Mouse (Mus musculus): ENCODE results near the gene Smagp. TPM values are rescaled to one million over a fixed set of nuclear protein-coding genes. Genes with fewer than 3 reads are reported as not detected.

Smagp gene
- total RNA-seq (2021), result 1 to 10 TPM; 2.5 to 3.0 TPM
- long read RNA-seq, experiment 1, partial matches to known transcripts, result 0 of 2 reads
- long read RNA-seq, experiment 1, other reads (novel, unspliced or antisense), result 0 of 2 reads
- long read RNA-seq, experiment 2, partial matches to known transcripts, result 0 of 6 reads
- long read RNA-seq, experiment 2, other reads (novel, unspliced or antisense), result 0 of 6 reads

DNA sequence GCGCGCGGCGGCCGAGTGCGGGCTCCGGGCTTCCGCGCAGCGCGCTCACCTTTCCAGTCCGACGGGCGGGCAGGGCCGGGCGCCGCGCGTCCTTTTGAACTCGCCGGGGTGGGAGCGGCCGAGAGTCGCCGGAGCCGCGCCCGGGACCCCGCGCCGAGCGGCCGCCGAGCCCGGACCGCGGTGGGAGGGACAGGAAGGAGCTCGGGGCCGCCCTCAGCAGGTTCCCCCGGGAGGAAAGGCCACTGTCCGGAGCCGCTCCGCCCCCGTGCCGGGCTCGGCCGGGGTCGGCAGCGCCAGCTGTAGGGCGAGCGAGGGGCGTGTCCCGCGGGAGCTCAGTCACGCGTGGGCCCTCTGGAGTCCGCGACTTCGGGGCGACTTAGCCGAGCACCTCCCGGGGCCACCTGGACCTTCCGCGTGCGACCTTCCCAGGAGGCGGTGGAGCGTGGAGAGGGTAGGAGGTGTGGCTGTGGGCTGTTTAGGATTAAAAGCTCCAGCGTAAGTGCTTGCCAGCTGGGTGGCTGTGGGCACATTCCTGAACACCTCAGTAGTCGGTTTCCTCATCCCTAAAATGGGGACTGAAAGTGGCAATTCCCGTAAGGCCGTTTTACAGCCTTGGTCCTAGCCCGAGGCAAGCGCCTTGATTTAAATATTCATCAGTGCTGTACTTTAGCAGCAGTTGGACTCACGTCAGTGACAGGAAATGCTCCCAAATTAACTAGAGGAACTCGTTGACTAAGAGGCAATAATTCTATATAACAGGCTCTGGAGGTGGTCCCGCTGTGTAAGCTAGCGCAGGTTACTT is at the start of gene Smagp:
Gene Smagp, minus strand, starts transcription at position 241 of the 802 bp plus-strand sequence.
- peak; percentile 45 for DNase-seq

DNA sequence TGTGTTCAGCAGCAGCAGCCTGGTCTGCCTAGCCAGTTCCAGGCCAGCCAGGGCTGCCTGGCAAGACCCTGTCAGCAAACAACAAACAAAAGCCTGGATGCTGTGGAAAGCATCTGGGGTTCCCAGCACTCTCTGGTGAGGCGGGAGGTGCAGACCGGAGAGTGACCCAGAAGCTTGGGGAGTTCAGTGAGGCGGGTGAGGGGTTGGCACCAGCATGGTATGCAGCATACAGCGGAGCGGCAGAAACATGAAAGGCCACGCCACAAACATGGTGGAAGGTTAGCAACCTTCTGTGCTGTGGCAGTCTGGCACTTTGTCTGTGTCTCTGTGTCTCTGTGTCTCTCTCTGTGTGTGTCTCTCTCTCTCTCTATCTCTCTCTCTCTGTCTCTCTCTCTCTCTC is 49.7 kb upstream of the Smagp start:
- DNase-seq, result no peak

DNA sequence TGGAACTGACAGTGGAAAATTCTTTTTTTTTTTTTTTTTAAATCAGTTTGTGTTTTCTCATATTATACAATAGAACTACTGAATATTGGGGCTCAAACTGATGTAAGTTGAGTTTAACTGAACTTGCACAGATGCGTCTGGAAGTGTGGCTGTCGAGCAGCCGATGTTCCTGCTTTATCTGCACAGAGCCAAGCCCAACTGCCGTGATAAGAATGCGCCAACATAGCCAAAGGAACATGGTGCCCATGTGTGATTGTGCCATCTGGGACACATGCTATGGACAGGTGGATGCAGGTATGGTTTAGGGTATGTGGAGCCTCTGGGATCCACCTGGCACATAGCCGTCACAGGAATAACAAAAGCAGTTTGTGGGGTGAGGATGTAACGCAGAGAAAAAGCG is 49.1 kb upstream of the Smagp start:
- no peak for DNase-seq

DNA sequence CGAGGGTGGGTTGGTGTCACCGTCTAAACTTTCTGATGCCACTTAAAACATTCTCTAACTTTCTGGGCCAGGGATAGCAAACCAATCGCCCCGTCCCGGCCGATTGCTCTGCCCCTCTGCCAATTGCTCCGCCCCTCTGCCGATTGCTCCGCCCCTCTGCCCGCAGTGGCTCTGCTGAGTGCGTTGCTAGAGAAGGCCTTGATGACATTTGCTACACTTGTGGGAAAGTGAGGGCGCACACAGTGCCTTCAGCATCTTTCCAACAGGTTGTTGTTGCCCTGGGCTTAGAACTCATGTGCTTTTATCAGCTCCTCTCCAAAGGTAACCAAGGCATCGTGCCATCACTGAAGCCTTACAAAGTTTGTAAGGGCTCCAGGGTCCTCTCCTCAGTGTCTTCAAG is 48.5 kb upstream of the Smagp start:
- DNase-seq, result no peak

DNA sequence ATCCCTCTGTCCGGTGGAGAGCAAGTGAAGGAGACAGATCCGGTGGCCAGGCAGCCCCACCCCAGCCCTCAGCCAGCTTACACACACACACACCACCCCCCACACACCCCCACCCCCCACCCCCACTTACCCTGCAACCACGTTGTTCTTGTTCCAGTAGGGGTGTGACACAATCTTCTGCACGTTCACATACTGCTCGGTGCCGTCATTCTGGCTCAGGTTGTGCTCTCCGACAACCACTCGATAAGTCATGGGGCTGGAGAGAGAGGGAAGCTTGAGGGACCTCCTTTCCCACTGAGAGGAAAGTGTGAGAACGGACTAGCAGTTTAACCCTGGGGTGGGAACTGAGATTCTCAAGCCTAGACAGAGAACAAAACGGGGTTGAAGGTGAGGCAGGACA is 47.7 kb upstream of the Smagp start:
- no peak for DNase-seq

DNA sequence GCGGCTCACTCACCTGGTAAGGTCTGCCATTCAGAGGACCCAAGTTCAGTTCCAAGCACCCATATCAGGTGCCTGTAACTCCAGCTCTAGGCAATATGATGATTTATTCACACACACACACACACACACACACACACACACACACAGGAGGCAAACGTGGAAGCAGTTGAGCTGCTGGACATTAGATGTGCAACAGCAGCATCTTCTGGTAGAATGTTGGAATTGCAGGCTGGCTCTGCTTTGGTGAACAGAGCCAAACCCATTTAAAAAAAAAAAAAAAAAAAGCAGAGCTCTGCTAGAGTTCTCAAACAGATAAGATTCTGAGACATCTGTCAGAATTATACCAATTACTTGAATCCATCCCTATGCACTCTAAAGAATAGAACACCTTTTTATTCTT is 46.3 kb upstream of the Smagp start:
- DNase-seq, result peak; percentile 47

DNA sequence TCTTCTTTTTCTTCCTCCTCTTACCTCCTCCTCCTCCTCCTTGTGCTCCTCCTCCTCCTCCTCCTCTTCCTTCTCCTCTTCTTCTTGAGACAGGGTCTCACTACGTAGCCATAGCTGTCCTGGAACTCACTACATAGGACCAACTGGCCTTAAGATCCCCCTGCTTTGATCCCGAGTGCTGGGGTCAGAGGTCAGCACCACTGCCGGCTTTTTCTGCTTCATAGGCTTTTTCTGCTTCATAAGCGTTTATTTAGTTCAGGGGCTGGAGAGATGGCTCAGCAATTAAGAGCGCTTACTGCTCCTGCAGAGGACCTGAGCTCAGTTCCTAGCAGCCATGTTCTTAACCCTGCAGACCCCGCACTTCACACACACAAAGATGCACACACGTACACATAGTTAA is 45.0 kb upstream of the Smagp start:
- no peak for DNase-seq

DNA sequence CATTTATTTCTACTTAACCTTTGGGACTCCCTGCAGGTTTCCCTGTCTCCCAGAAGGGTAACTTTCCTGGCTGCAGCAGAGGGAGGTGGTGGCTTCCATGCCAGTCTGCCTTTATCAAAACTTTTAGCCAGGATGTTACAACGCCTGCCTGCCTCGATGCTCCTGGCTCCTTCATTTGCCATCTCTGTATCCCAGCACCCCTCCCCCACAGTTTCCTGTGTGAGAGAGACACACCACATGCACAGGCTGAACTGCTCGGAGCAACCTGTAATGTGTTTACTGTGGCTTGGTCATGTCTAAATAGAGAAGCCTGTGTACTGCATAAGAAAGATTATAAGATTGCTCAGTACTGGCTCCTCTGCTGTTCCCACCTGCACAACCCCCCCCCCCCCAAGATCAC is 43.6 kb upstream of the Smagp start:
- no peak for DNase-seq

DNA sequence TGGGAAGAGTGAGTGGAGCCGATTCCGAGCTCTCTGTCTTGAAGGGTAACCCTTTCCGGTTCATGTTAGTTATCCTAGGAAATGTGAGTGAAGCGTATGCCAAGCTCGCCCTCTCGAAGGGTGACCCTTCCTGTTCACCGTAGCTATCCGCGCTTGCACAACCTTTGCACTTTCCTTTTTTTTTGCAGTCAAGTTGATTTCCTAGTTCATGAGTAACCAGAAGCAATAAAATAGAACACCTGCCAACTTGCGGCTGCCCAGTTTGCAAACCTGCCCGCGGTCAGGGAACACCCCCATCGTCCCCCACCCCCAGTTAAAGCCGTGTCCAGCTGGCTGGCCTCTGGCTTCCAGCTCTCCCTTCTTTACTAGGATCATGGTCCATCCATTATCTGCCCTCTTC is 42.3 kb upstream of the Smagp start:
- DNase-seq, result no peak

DNA sequence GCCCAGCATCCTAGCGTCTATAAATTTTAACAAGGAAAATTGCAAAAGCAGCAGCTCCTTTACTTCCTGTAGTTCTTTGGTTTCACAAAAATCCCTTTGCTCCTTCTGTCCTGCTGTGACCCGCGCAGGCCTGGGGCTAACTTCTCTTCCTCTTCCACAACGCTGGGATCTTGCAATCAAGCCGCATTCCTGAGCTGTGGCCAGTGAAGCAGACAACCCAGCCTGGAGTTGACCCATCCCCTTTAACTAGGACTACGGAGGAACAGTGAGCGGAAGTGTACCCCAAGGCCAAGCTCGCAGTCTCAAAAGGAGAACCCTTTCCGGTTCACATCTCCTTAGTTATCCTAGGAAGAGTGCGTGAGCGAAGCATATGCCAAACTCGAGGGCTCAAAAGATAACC is 41.8 kb upstream of the Smagp start:
- DNase-seq, result no peak

DNA sequence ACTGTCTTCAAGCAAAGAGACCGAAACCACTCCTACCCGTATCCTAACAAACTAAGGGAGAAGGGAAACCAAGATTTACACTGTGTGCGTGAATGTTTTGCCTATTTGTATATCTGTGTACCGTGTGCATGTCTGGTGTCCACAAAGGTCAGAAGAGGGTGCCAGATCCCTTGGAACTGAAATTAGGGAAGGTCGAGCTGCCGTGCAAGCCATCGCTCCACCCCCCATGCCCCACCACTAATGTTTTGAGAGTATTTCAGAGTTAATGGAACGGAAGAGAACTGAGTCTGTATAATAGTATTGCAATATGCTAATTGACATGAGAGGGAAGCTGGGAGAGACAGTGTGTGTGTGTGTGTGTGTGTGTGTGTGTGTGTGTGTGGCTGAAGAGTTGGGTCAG is 40.9 kb upstream of the Smagp start:
- no peak for DNase-seq

DNA sequence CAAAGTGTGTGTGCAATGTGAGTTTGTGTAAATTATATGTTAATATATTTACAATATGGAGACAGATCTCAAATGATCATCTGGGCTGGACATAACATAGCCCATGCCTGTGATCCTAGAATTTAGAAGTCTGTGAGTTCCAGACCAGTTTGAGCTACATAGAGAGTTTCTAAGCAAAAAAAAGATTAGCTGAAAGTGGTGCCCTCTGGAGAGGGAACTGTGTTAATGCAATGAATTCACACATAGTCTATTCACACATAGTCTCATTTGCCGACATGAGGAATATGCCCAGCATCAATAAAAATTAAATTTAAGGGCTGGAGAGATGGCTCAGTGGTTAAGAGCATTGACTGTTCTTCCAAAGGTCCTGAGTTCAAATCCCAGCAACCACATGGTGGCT is 39.8 kb upstream of the Smagp start:
- DNase-seq, result no peak

DNA sequence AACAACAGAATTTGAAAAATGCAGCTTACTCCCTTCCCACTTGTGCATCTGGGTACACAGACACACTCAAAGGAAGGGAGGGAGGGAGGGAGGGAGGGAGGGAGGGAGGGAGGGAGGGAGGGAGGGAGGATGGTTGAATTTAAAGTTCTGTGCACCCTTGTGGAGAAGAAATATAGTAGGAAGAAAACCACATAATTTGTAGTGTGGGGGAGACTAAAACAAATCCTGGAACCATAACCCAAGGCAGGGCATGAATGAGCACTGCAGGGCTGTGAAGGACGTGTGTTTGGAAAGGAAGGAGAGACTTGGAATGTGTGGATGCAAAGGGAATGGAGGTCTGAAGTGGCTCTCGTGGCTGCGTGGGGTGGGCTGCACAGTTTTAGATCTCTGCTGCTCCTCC is 38.7 kb upstream of the Smagp start:
- DNase-seq, result no peak

DNA sequence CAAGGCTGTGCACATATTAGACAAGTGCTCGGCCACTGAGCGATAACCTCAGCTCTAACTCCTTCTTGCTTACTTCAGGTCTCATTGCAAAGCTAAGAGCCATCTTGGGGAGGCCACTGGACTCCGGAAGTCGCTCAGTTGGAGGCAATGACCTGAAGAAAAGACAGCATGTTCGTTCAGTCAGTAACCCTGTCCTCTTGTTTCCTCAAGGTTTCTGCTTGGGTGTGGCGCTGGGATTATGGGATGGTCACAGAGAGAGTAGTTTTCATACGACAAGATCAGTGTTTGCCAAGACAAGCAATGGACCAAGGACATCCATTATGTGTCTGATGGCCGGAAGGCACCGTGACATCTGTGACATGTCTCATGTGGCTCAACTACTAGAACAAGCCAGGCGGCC is 37.8 kb upstream of the Smagp start:
- DNase-seq, result no peak

DNA sequence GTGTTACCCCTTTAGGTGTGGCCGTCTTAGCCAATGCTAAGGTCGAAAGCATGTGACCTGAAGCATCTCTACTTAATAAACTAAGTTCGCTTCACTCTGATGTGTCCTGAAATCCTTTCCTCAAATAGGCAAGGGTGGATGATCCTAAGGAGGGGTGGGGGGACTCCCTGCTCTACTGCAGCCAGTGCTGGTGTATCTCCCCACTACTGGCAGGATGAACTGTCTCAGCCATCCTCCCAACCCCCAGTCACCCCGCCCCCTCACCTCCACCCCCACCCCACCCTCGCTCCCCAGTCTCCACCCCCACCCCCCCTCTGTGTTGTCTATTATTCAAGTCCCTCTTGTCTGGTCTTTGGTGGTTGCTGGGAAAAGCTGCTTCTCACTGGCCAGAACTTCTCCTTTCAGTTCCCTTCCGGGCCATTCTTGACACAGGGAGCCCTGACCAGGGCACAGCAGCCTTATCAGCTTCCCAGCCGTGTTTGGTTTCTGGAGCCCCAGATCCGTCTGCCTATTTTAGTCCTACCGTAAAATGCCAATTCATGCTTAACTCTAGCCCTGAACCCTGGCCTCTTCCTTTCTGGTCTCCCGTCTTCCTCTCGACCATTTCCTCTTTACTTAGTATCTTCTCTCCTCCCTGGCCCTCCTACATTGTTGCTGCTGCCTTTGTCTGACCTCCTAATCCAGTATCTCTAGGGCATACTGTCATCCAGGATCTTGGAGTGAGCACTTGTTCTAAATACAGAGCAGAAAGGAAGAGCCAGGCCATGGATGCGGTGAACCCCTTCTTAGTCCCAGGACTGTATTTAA is 37.0 kb upstream of the Smagp start:
- no peak for DNase-seq

DNA sequence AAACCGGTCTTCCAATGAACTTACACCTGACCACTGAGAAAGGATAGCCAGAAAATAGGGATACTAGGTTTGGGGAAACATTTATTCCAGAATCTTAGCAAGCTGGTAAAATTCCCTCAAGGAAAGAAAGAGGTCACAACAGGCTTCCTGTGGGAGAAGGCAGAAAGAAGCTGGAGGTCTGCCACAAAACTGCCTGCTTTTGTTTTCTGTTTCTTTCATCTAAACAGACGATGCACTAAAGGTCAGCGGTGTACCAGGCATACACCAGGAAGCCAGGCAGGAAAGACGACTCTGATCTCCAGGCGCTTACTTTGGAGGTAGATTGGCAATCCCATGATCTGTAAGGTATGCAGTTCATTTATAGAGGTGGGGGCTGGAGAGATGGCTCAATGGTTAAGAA is 34.1 kb upstream of the Smagp start:
- DNase-seq, result no peak

DNA sequence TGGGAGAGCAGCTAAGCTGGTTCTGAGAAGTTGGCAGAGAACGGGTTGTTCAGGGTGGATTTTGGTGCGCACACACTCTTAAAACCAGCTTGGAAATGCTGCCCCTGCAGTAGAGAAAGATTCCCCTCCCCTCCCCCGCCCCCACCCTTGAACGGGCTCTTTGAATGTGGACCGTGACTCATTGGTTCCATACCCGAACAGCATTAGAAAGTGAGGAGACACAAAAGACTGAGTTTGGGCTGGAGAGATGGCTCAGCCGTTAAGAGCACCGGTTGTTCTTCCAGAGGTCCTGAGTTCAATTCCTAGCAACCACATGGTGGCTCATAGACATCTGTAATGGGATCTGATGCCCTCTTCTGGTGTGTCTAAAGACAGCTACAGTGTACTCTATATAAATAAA is 33.3 kb upstream of the Smagp start:
- DNase-seq, result no peak

DNA sequence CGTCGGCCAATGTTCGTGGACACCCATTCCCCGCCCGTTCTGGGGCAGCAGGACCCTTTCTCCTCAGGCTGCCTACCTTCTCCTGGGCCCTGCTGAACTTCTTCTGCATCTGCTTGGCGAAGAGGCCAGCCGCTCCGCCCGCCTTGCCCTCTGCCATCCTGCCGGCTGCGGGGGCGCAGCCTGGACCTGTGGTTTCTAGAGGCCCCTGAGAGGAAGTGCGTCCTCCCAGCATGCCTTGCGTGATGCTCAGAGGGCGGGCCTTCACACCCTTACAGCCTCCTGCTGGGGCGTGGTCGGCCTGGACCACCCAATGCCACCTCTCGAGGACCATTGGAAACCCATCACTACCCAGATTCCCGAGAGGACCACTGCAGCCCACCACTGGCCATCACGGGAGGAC is 32.6 kb upstream of the Smagp start, which contains the start of gene Bin2:
Gene Bin2, minus strand, starts transcription at position 217 of the 400 bp plus-strand sequence.
- DNase-seq, result peak; percentile 22

DNA sequence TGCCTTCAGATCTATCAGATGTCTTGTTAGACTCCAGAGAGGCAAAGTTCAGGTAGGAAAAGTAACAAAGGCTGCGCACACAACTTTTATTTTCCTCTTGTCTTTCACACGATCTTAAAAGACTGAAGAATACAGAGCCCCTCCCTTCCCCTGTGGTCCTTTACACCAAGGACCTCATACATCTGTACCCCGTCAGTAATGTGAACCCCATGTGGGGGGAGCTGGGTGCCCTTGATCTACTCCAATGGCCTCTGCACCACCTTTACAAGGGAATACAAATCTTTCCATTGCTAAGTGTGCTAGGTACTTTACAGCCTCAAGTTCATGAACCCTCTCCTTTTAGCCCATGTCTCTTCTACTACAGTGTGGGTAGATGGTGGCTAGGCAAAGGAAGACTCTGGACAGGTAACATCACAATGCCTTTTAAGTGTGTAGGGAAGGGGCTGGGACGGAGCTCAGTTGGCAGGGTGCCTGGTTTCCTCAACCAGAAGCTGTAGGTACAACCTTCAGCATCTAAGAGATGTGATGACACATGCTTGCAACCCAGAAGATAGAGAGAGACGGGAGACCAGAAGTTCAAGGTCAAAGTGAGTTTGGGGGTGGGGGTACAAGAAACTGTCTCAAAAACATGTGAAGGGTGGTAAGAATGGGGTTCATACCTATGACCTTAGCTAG is 31.3 kb upstream of the Smagp start:
- DNase-seq, result no peak

DNA sequence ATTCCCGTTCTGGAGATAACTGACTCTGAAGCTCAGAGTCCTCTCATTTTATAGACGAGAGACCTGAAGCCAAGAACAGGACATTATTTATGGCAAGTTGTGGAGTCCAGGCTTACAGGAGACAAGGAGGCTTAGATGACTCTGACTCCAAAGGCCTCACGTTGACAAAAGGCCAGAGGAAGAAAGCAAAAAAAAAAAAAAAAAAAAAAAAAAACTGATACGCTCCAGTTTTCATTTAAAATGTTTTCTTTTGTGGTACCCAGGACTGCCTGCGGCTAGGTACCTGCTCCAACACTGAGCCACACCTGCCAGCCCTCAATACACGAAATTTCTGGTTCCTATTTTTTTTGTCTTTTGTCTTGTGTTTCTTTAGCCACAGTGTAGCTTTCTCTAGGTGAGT is 30.7 kb upstream of the Smagp start:
- no peak for DNase-seq

DNA sequence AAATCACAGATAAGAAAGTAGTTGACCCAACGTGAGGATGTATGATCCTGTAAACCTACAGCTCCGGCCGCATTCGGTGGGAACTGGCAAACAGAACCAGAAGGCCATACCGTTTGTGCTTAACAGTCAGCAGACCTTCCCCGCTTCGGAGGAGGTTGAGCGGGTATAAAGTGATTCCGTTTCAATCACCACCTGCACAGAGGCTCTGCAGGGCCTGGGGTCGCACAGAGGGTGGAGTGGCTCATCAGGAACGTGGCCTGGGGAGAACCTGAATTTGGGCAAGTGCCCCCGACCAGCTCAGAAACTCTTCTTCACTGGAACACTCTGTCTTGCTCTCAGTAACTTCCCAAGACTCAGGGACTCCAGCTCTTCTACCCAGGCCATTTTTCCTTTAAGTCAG is 30.1 kb upstream of the Smagp start:
- no peak for DNase-seq

DNA sequence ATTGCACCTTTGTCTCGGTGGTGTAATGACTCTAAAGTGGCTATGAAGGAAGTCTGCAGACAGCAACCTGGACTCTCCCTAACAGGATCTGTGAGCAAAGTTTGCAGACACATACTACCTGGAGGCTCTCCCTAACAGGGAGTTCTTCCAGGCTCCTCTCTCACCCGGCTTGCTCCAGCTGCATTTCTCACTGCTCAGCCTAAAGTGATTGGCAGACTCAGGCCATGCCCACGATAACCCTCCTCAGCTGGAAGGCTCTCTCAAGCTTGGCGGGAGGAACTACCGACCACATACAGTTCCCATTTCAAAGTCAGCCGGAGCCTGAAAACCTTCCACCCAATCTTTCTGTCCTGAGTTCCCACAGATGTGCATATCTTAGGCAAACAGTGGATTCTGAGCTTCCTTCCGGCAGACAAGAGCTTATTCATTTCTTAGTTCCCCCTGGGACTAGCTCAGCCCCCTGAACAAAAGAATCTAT is 29.5 kb upstream of the Smagp start:
- no peak for DNase-seq
